27 mouse cellular contexts compared by ENCODE assay signal in the genomic region with DNA sequence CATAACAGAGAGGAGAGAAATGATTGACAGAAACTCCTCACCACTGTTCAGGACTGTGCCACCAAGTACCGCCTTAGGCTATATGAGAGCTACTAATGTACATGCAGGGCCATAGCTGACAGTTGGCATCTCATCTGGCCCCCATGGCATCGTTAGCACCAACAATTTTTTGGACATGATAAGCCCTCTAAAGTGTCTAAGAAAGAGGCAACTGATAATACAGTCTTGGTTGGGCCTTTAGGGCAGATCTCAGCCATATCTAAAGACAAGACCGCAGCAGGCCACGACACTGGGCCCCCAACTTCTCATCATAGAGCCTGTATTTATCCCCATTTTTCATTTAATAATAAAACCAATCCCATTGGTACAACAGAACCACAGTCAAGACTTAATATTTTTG.
DNase-seq lines count a peak whose midpoint lies in the region; ATAC-seq and TF ChIP-seq lines count a peak whose summit lies in the region.
"Had no signal": no experiment of that assay in that cellular context is flagged by ENCODE, and none has a peak within 500 bp of the region (broad histone marks: within the 10 kb centered on the region; RNA-seq: fewer than 3 reads in every experiment).

No protein-coding gene starts in this region.

- H3K36me3 ChIP-seq in liver, embryonic 13.5 days = no peaks in the 10 kb centered on the region
- H3K36me3 ChIP-seq in liver, embryonic 16.5 days (ENCODE audit: control insufficient read depth, insufficient read depth) = no peaks in the 10 kb centered on the region
- no peaks in the 10 kb centered on the region for H3K36me3 ChIP-seq in lung, postnatal 0 days (ENCODE audit: insufficient read depth, low read length)
- H3K36me3 ChIP-seq: forebrain, embryonic 10.5 days; G1E; heart, embryonic 13.5 days; hindbrain, embryonic 12.5 days; hindbrain, embryonic 15.5 days had no signal

- ATAC-seq in liver, embryonic 13.5 days (ENCODE audit: low read depth) = peak; percentile 68
- peak; percentile 62 for ATAC-seq in liver, embryonic 16.5 days (ENCODE audit: low read depth)
- ATAC-seq in megakaryocyte-erythroid progenitor cell, adult 5-6 weeks (replicated peaks; ENCODE audit: low FRiP score, low TSS enrichment, poor library complexity, severe bottlenecking) = peak; percentile 64
- no peak for ATAC-seq in lung, postnatal 0 days
- ATAC-seq: forebrain, embryonic 13.5 days; forebrain, embryonic 16.5 days; Patski had no signal

- WGBS in liver, embryonic 13.5 days (ENCODE audit: insufficient replicate concordance) = 42% methylated on average over 4 of the region's 4 CpGs
- WGBS in liver, embryonic 16.5 days (ENCODE audit: insufficient replicate concordance) = 40% methylated on average over 4 of the region's 4 CpGs
- 85% methylated on average over 4 of the region's 4 CpGs for WGBS in lung, postnatal 0 days

- H3K4me3 ChIP-seq in layer of hippocampus, adult 2 months = no peak overlapping the region
- H3K4me3 ChIP-seq in liver, embryonic 13.5 days (replicated peaks) = no peak overlapping the region
- H3K4me3 ChIP-seq in liver, embryonic 16.5 days (ENCODE audit: low read depth, low read length) = no peak overlapping the region
- no peak overlapping the region for H3K4me3 ChIP-seq in lung, postnatal 0 days (ENCODE audit: low read depth, low read length)
- H3K4me3 ChIP-seq: forebrain, embryonic 10.5 days; forebrain, embryonic 13.5 days; gastrocnemius, adult 2 months; heart, embryonic 13.5 days; hindbrain, embryonic 12.5 days; hindbrain, embryonic 15.5 days had no signal

- no peak overlapping the region for H3K9ac ChIP-seq in liver, embryonic 13.5 days
- H3K9ac ChIP-seq in liver, embryonic 16.5 days (ENCODE audit: low read depth, low read length) = no peak overlapping the region
- H3K9ac ChIP-seq in lung, postnatal 0 days (replicated peaks; ENCODE audit: low read depth) = no peak overlapping the region
- H3K9ac ChIP-seq: forebrain, embryonic 13.5 days; heart, embryonic 13.5 days; hindbrain, embryonic 12.5 days; hindbrain, embryonic 15.5 days had no signal

- no peak for TF ChIP-seq EP300 in lung, postnatal 0 days (IDR thresholded peaks at IDR 0.05)

- H3K9me3 ChIP-seq in liver, embryonic 13.5 days (replicated peaks) = no peaks in the 10 kb centered on the region
- no peaks in the 10 kb centered on the region for H3K9me3 ChIP-seq in liver, embryonic 16.5 days (replicated peaks; ENCODE audit: control insufficient read depth, low read length)
- no peaks in the 10 kb centered on the region for H3K9me3 ChIP-seq in lung, postnatal 0 days (ENCODE audit: low read length)
- H3K9me3 ChIP-seq: forebrain, embryonic 10.5 days; forebrain, embryonic 13.5 days; heart, embryonic 13.5 days; hindbrain, embryonic 12.5 days; hindbrain, embryonic 15.5 days had no signal

- H3K27me3 ChIP-seq in liver, embryonic 13.5 days = no peaks in the 10 kb centered on the region
- no peaks in the 10 kb centered on the region for H3K27me3 ChIP-seq in liver, embryonic 16.5 days (ENCODE audit: control insufficient read depth, insufficient read depth, low read depth, low read length)
- no peaks in the 10 kb centered on the region for H3K27me3 ChIP-seq in lung, postnatal 0 days (replicated peaks; ENCODE audit: insufficient read depth, low read length)
- H3K27me3 ChIP-seq: CH12.LX; forebrain, embryonic 13.5 days; heart, embryonic 13.5 days; hindbrain, embryonic 12.5 days; hindbrain, embryonic 15.5 days; Patski had no signal

- H3K4me1 ChIP-seq in liver, embryonic 13.5 days (replicated peaks) = peaks cover 31% of the 10 kb centered on the region
- H3K4me1 ChIP-seq in liver, embryonic 16.5 days (ENCODE audit: control insufficient read depth, low read depth, low read length) = peaks cover 12% of the 10 kb centered on the region
- H3K4me1 ChIP-seq in lung, postnatal 0 days (ENCODE audit: insufficient read depth, low read depth, low read length) = no peaks in the 10 kb centered on the region
- H3K4me1 ChIP-seq: forebrain, embryonic 10.5 days; forebrain, embryonic 13.5 days; heart, embryonic 13.5 days; hindbrain, embryonic 12.5 days; hindbrain, embryonic 15.5 days had no signal

- no peak for DNase-seq in layer of hippocampus, adult 2 months (ENCODE audit: low spot score in 2 of 2)
- DNase-seq in layer of hippocampus, adult 9-11 months = no peak
- no peak for DNase-seq in liver, embryonic 13.5 days
- DNase-seq in lung, postnatal 0 days (ENCODE audit: low spot score) = no peak
- no peak for DNase-seq in thymus, adult 18-20 months
- DNase-seq: adrenal gland, adult 2 months; adrenal gland, postnatal 14 days; B cell, adult 2 months; cerebellum, adult 11-12 months; cerebellum, adult 8-10 months; cerebellum, postnatal 14 days; gastrocnemius, adult 2 months; gastrocnemius, postnatal 14 days; heart, adult 11 months; heart, postnatal 14 days; heart, postnatal 4 days had no signal

- H3K27ac ChIP-seq in layer of hippocampus, adult 2 months = peak overlapping the region; percentile 20; the same call in 1 of the 2 replicates
- no peak overlapping the region for H3K27ac ChIP-seq in liver, embryonic 13.5 days
- H3K27ac ChIP-seq in liver, embryonic 16.5 days (ENCODE audit: low read length) = no peak overlapping the region
- no peak overlapping the region for H3K27ac ChIP-seq in lung, postnatal 0 days (ENCODE audit: low read length)
- H3K27ac ChIP-seq: forebrain, embryonic 10.5 days; forebrain, embryonic 13.5 days; gastrocnemius, adult 2 months; heart, embryonic 13.5 days; hindbrain, embryonic 12.5 days; hindbrain, embryonic 15.5 days had no signal

- H3K4me2 ChIP-seq in liver, embryonic 13.5 days = no peak overlapping the region
- no peak overlapping the region for H3K4me2 ChIP-seq in liver, embryonic 16.5 days (ENCODE audit: low read depth, low read length)
- H3K4me2 ChIP-seq in lung, postnatal 0 days (replicated peaks; ENCODE audit: low read depth, low read length) = no peak overlapping the region
- H3K4me2 ChIP-seq: forebrain, embryonic 13.5 days; heart, embryonic 13.5 days; hindbrain, embryonic 12.5 days; hindbrain, embryonic 15.5 days had no signal

- TF ChIP-seq CTCF in layer of hippocampus, adult 2 months (conservative IDR thresholded peaks at IDR 0.05) = no peak
- TF ChIP-seq CTCF in lung, postnatal 0 days (IDR thresholded peaks at IDR 0.05) = no peak
